Mouse (Mus musculus): ENCODE measurements around the gene Mbtps2. TPM values are rescaled to one million over a fixed set of nuclear protein-coding genes. Genes with fewer than 3 reads are reported as not detected.

Mbtps2 gene
- total and polyA plus RNA-seq, 3 experiments, result 9.0 to 16.0 (median 12.5) TPM

- no peak overlapping the region for H3K27ac ChIP-seq
- H3K27me3 ChIP-seq (ENCODE audit: control insufficient read depth, insufficient read depth, low read length), result no peaks in the 10 kb centered on the region
- H3K79me2 ChIP-seq (replicated peaks; ENCODE audit: control insufficient read depth, insufficient read depth, low read length), result no peaks in the 10 kb centered on the region
- no peak for DNase-seq
- intact Hi-C loops (cut with DNase I), result no loop called here
- no peaks in the 10 kb centered on the region for H3K36me3 ChIP-seq (ENCODE audit: control insufficient read depth, insufficient read depth, low read length)
- no peak overlapping the region for H3K9ac ChIP-seq (ENCODE audit: low read depth, low read length)
- peaks cover 2% of the 10 kb centered on the region; the same call in 1 of the 2 replicates for H3K4me1 ChIP-seq (ENCODE audit: control insufficient read depth, insufficient read depth, low read length)
- 42% methylated on average over 9 of the region's 9 CpGs for WGBS
- no peak overlapping the region for H3K4me3 ChIP-seq
- TF ChIP-seq POLR2A (IDR thresholded peaks at IDR 0.05; ENCODE audit: insufficient read depth, low read depth, low read length), result no peak
- TF ChIP-seq EP300 (IDR thresholded peaks at IDR 0.05; ENCODE audit: insufficient read depth, low read depth, low read length), result no peak
- TF ChIP-seq CTCF (IDR thresholded peaks at IDR 0.05), result no peak
Measured at GRCm38 (mm10) chrX:157489871-157490721, 108.4 kb downstream of the Mbtps2 start.

- Histone ChIP-seq H3K4me1 (ENCODE audit: control insufficient read depth, insufficient read depth, low read length) (peaks cover 2% of the 10 kb centered on the region; the same call in 1 of the 2 replicates), H3K36me3 (ENCODE audit: control insufficient read depth, insufficient read depth, low read length) (no peaks in the 10 kb centered on the region), H3K79me2 (replicated peaks; ENCODE audit: control insufficient read depth, insufficient read depth, low read length) (no peaks in the 10 kb centered on the region), H3K9ac (ENCODE audit: low read depth, low read length) (no peak overlapping the region), H3K27ac (no peak overlapping the region), H3K4me3 (no peak overlapping the region), H3K27me3 (ENCODE audit: control insufficient read depth, insufficient read depth, low read length) (no peaks in the 10 kb centered on the region)
- WGBS, result 74% methylated on average over 3 of the region's 3 CpGs
- TF ChIP-seq POLR2A (IDR thresholded peaks at IDR 0.05; ENCODE audit: insufficient read depth, low read depth, low read length) (no peak), CTCF (IDR thresholded peaks at IDR 0.05) (no peak), EP300 (IDR thresholded peaks at IDR 0.05; ENCODE audit: insufficient read depth, low read depth, low read length) (no peak)
- intact Hi-C loops (cut with DNase I), result no loop called here
- DNase-seq, result no peak
Measured at GRCm38 (mm10) chrX:157488831-157489230, 109.7 kb downstream of the Mbtps2 start.

DNA sequence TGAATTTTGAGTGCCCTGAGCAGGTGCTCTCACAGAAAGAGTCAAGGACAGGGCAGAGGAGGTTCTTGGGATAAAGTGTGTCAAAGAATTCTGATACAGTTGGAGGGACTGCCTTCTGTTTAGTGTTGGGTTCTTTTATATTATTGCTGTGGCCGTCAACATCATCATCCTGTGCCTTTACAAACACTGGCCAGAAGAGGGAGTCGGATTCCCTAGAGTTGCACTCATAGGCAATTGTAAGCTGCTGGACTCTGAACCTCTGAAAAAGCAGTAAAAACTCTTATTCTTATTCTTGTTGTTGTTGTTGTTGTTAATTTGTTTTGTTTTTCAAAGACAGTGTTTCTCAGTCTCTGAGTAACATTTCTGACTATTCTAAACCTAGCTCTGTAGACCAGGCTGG lies 111.8 kb downstream of the Mbtps2 start:
- H3K4me1 ChIP-seq (ENCODE audit: control insufficient read depth, insufficient read depth, low read length), result peaks cover 2% of the 10 kb centered on the region; the same call in 1 of the 2 replicates
- H3K4me3 ChIP-seq, result no peak overlapping the region
- no peaks in the 10 kb centered on the region for H3K27me3 ChIP-seq (ENCODE audit: control insufficient read depth, insufficient read depth, low read length)
- intact Hi-C loops (cut with DNase I), result loop anchor here (1.0 kb wide), 1 partner anchor 158 kb away; no protein-coding TSS in a partner anchor
- H3K27ac ChIP-seq, result no peak overlapping the region
- H3K79me2 ChIP-seq (replicated peaks; ENCODE audit: control insufficient read depth, insufficient read depth, low read length), result no peaks in the 10 kb centered on the region
- TF ChIP-seq CTCF (IDR thresholded peaks at IDR 0.05) (peak; percentile 71), POLR2A (IDR thresholded peaks at IDR 0.05; ENCODE audit: insufficient read depth, low read depth, low read length) (no peak)
- WGBS, result 26% methylated on average over 2 of the region's 2 CpGs
- no peak overlapping the region for H3K9ac ChIP-seq (ENCODE audit: low read depth, low read length)
- no peaks in the 10 kb centered on the region for H3K36me3 ChIP-seq (ENCODE audit: control insufficient read depth, insufficient read depth, low read length)
- peak in 1 of 2 experiments; percentile 10 for DNase-seq

Other genes starting within 250 kb of the Mbtps2 start
- gene Phex, start 183.4 kb downstream of the Mbtps2 start, total RNA-seq (2021), result under 1 TPM in 1 of 2 experiments, not detected in 1; 0.05 TPM
- 0.04 and 0.06 TPM in 2 replicates for gene Phex, start 183.4 kb downstream of the Mbtps2 start, polyA plus RNA-seq (2012; rRNA removed)
- 10 to 100 TPM; 41.4 to 56.7 TPM for gene Sms, start 106.4 kb downstream of the Mbtps2 start, total RNA-seq (2021)
- gene Sms, start 106.4 kb downstream of the Mbtps2 start, polyA plus RNA-seq (2012; rRNA removed), result 18.3 and 23.7 TPM in 2 replicates
- gene Yy2, start 29.7 kb downstream of the Mbtps2 start, total RNA-seq (2021), result 1 to 10 TPM; 1.0 to 1.9 TPM
- not detected in 2 replicates for gene Yy2, start 29.7 kb downstream of the Mbtps2 start, polyA plus RNA-seq (2012; rRNA removed)
- gene Smpx, start 100.2 kb upstream of the Mbtps2 start, total RNA-seq (2021), result 100 to 1,000 TPM; 347 to 358 TPM
- 194 and 339 TPM in 2 replicates for gene Smpx, start 100.2 kb upstream of the Mbtps2 start, polyA plus RNA-seq (2012; rRNA removed)
- gene Klhl34, start 219.7 kb upstream of the Mbtps2 start, total RNA-seq (2021), result 10 to 100 TPM in 1 of 2 experiments, 1 to 10 TPM in 1; 4.9 to 10.7 TPM
- 3.6 and 3.9 TPM in 2 replicates for gene Klhl34, start 219.7 kb upstream of the Mbtps2 start, polyA plus RNA-seq (2012; rRNA removed)